Mouse (Mus musculus) MN1 (cell line): Measurements from ENCODE around the gene Lrrc8c.
A peak's percentile ranks its signal among the peaks of the same experiment; 100 is the strongest.

Experiments
- DNase-seq: peaks from one replicate; pipeline ENCODE4 v3.0.0-alpha.2; 2016; ENCODE audit warnings: low spot score

Lrrc8c gene

GRCm38 (mm10) chr5:105639363-105639762 lies 120.2 kb downstream of the Lrrc8c start:
- DNase-seq: no peak

DNA sequence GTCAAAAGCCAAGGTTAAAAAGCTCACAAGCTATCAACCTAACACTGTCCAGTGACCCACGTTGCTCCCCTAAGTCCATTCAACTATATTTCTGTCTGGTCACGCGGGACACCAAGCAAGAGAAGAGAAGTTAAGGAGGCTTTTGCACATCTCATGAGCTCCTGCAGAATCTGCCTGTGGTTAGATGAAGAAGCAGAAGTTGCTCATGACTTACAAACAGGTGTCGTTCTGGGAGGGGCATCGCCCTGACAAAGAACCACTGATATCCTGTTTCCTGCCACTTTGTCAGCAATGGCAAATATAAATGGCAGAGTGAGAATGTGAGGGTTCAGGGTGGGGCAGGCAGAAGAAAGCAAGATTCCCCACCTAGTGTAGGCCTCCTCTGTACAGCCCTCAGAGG lies 123.3 kb downstream of the Lrrc8c start:
- DNase-seq: no peak

DNA sequence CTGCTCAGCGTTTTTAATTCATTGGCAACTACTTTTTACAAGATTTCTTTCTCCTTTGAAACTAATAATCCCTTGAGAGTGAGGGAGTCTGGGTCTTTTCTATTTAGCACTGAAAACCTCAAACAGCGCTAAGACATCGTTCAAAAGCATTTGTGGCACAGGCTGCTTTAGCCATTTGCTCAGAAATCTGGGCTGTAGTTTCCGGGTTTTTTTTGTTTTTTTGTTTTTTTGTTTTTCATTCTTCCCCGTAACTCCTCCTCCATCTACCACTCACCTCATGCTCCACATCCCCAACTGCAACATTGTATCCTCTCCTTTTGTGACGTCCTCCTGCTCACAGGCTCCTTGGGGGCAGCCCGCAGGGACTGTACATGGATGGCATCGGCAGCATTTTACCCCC lies 124.1 kb downstream of the Lrrc8c start:
- DNase-seq: no peak

DNA sequence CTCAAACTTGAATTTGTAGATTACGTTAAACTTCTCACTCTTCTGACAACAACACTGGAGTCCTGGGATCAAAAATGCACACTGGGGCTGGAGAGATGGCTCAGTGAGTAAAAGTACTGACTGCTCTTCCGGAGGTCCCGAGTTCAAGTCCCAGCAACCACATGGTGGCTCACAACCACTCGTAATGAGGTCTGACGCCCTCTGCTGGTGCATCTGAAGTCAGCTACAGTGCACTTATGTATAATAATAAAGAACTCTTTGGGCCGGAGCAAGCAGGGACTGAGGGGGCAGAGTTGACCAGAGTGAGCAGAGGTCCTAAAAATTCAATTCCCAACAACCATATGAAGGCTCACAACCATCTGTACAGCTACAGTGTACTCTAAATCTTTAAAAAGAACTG lies 125.0 kb downstream of the Lrrc8c start:
- no peak for DNase-seq

DNA sequence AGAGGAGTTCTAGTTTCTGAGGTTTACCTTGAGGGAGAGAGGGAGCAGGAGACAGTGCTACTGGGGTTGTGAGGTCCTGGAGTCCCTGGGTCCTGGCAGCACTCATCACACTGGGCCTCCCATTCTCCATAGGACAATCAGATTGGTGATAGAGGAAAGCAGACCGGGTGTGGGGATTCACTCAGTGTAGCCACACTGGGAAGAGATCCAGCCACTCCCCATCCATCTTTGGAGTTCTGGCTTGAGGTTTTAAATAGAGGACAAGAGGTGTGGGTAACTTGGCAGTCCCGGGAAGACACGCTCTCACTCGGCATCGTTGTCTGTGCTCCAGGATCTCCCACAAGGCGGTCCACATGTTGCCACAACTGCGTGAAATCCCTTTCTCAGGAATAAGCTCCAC lies 127.9 kb downstream of the Lrrc8c start:
- DNase-seq: no peak

GRCm38 (mm10) chr5:105648648-105649287 lies 129.6 kb downstream of the Lrrc8c start:
- no peak for DNase-seq

DNA sequence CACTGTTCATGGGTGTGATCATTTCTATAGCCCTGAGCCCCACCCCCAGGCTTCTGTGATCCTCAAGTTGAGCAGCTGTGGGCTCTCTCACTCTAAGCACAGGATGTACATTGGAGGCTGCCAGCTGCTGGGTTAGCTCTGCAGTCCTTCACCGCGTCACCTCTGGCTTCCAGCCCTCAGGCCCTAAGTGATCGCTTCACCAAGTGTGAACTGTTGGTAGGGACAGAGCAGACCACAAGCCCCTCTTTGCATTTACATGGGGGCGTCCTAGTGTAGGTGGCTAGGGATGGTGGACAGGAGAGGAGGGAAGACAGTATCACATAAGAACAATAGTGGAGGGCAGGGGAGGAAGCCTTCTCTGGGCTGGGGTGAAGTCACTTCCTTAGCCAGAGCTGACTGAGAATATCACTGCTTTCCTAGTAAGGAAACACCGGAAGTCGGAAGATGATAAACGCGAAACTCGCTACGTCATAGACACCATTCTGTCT lies 130.4 kb downstream of the Lrrc8c start:
- no peak for DNase-seq

DNA sequence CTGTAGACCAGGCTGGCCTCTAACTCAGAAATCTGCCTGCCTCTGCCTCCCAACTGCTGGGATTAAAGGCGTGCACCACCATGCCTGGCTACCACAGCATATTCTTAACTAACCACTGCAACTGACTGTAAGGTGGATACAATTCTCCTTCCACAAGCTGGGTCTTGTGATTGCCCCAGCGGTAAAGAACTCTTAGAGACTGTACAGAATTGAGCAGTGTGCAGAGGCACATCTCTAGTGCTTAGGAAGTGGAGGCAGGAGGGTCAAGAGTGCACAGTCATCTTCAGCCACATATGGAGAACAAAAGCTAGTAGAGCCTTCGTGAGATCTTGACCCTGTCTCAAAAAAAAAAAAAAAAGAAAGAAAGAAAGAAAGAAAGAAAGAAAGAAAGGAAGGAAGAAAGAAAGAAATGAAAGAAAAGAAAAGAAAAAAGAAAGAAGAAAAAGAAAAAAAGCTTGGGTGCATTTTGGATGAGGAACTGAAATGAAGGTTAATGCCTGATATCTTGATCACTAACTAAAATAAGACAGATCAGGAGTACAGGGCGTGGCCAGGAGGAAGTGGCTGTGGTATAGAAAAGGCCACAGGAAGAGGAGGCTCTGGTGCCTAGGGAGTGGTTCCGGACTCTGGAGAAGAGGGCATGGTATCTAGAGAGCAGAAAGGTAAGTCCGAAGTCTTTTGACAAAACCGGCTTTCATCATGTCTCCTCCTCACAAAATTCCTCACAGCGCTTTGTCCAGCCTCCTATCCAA lies 131.7 kb downstream of the Lrrc8c start:
- no peak for DNase-seq

- no peak for DNase-seq
These were observed 132.4 kb downstream of the Lrrc8c start for GRCm38 (mm10) chr5:105651561-105651991.

DNA sequence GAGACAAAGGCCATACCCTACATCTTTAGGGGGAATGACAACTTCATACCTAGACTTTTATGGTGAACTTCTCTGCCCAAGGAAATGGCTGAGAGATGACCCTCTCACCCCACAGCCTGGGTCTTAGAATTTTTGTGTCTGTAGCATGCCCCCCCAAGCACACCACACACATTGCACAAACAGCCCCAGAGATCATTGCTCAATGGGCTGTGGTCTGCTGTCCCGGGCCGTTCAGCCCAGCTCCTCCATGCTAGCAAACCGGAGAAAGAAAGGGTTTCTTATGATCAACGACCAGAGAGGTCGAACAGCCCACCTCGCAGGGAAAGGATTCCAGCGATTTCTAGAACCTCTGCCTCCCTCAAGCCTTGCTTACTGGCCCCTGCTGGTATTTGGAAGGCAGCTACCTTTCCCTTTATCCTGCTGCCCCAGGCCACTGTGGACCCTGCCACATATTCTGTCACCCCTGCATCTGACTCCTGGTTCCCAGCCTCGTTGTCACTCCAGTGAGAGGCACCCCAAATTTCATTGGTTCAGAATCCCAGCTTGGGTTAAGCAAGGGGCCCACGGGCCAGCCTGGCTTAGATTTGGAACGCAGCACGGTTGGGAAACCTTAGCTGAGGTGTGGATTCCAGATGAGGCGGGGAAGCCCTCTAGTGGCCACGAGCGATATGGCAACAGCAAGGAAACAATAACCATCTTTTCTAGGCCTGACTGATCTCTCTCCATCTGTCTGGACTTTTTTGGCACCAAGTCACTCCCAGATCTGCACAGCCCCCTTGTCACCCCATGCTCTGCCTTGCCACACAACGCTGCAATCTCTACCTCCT lies 135.3 kb downstream of the Lrrc8c start:
- peak; percentile 72 for DNase-seq

DNA sequence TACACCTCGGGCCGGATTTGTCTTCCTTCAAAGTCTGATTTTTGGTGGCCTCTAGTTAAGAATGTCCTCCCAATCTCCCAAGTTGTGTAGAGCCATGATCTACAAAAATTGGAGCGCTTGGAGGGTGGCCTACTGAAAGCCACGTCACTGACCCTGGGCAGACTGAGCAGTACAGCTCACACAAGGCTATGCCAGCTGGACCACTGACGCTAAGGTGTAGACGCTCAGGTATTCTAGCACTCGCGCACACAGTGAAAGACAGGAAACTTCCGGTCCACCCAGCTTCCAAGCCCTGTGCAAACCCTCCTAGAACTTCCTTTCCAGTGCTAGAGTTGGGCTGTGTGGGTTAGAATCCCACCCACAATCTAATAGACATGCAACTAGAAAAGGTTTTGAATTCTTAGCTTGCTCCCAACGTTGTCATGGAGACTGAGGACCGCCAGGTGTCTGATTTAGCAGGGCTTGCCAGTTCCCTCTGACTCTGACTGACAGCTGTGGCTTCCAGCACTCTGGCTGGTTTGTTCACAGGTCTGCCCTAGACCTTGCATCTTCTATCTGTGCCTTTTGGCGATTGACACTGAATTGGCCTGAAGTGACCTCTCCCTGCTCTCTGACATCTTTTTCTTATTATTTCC lies 136.0 kb downstream of the Lrrc8c start:
- no peak for DNase-seq

DNA sequence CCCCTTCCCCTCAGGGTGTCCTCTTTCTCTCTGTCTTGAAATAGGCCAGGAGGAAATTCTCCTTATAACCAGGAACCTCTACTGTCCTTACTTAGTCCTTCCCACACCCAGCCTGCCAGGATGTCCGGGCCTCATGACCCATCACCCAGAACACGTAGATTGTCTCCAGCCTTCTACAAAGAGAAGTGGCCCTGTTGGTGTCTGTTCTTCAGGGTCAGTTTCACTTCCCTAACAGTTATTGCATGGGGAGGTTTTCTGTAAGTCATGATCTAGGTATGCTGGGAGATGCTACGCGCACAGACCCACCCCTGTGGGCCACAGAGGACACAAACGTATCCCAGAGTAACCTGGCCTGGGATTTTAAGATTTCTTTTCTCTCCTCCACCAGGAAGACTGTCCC lies 142.7 kb downstream of the Lrrc8c start:
- no peak for DNase-seq
